Mouse (Mus musculus) kidney, adult 2 months (tissue): ENCODE measurements around the gene Tapbpl. TPM values are rescaled to one million over a fixed set of nuclear protein-coding genes. Genes with fewer than 3 reads are reported as not detected.

Experiments used
- DNase-seq: peaks from one replicate; pipeline ENCODE4 v3.0.0; 2021
- H3K27ac ChIP-seq: fragments of 200-500 bp; 2 replicates; pipeline ENCODE4 v1.5.1; 2012; ENCODE audit warnings: low read depth, low read length, control low read depth, inconsistent platforms; ENCODE audit not compliant: insufficient read depth
- H3K27me3 ChIP-seq: fragments of 200-500 bp; replicated peaks from 2 replicates; pipeline ENCODE4 v1.6.1; 2012; ENCODE audit warnings: mild to moderate bottlenecking, moderate library complexity, low read length, inconsistent platforms; ENCODE audit not compliant: control insufficient read depth, insufficient read depth
- H3K36me3 ChIP-seq: fragments of 200-500 bp; 2 replicates; pipeline ENCODE4 v1.6.1; 2012; ENCODE audit warnings: mild to moderate bottlenecking, moderate library complexity, low read length, inconsistent platforms; ENCODE audit not compliant: control insufficient read depth, insufficient read depth
- H3K4me1 ChIP-seq: fragments of 200-500 bp; 2 replicates; pipeline ENCODE4 v1.6.1; 2011; ENCODE audit warnings: low read length; ENCODE audit not compliant: control insufficient read depth, insufficient read depth
- H3K4me3 ChIP-seq: fragments of 200-500 bp; 2 replicates; pipeline ENCODE4 v1.5.1; 2011; ENCODE audit warnings: mild to moderate bottlenecking, low read depth, low read length, control low read depth; ENCODE audit not compliant: insufficient read depth
- CTCF ChIP-seq: fragments of 200-500 bp; conservative IDR thresholded peaks from 2 replicates; pipeline ENCODE4 v1.5.1; 2011; ENCODE audit warnings: low read depth, mild to moderate bottlenecking, control low read depth, low read length, moderate library complexity, mixed read lengths; ENCODE audit not compliant: insufficient read depth, insufficient read length
- POLR2A ChIP-seq: fragments of 200-500 bp; IDR thresholded peaks from one replicate; pipeline ENCODE4 v1.6.1; 2011; ENCODE audit warnings: low read depth, low read length, control low read depth
- WGBS: fragments of 180-500 bp; shearing (Covaris S2); methylation state at CpG from one replicate; pipeline ENCODE4 v1.1.7; 2018; 5-methylcytosine and 5-hydroxymethylcytosine counted together
- polyA plus RNA-seq: library from polyadenylated mRNA; depleted of rRNA; stranded (reverse); fragments of >200 nt; gene quantifications from 2 replicates; pipeline ENCODE4 v1.2.3, GENCODE M21; 2012; rRNA removed

Tapbpl gene
- polyA plus RNA-seq: 16.0 and 16.4 TPM in 2 replicates

DNA sequence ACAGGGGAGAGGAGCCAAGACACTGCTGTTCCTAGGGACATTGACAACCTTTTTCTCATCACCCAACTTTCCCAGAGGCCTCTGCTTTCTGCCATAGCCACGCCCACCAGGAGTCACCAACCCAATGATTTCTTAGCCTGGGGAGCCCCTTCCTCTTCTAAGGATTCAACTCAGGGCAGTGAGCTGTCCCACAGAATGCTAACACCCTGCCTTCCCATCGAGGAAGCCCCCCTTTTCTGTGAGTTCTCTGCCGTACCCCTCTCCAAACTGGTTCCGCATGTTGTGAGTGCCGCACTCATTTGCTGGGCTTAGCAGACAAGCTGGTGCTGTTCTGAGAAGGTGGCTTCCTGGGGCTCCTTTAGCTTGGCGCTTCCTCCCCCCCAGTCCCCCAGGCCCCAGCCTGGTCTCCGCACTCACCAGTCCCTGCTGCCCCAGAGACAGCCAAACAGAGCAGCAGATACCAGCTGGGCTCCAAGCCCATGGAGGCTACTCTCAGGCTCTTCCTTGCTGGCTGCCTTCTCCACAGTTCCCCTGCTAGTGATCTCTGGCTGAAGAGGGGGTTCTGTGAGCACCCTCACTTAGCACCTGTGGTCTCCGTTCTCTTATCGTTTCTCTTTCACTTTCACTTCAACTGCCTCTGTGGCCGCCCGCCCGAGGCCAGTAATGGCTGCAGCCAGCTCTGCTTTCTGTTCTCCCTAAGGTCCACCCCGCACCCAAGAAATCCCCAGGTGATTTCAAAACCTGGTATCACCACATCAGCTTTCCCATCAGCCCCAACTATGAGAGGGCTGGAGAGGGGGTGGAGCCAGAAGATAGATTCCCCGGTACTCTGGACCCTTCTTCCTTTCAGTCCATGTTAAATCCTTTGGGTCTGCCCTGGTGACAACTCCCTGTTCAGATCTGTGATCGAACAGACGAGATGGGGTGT is at the start of gene Tapbpl:
TSS of gene Tapbpl (minus strand) at position 744 of the 928 bp plus-strand sequence.
- 1% methylated on average over 16 of the region's 16 CpGs for WGBS
- Histone ChIP-seq H3K4me1 (peaks cover 4% of the 10 kb centered on the region; the same call in 1 of the 2 replicates), H3K4me3 (peak within 1 kb of the TSS; percentile 72)

DNA sequence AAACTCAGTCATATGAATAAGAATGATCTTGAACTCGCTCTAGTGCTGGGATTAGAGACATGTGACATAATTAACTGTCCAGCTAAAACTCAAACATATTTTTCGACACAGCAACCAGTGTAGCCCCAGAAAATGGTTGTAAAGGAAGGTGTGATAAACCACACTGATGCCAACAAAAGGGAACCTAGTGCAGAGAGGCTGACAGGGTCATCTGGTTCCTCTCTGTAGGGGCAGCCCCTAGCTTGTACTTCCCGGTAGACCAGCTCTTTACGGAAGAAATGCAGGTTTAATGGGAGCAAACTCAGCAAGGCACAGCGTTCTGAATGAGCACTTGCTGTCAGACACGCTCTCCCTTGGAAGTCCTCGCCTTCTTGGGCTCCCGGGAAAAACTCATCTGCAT is 48.1 kb upstream of the Tapbpl start:
- no peak for TF ChIP-seq CTCF
- no peak for TF ChIP-seq POLR2A
- Histone ChIP-seq H3K27me3 (no peaks in the 10 kb centered on the region), H3K27ac (no peak overlapping the region), H3K4me1 (no peaks in the 10 kb centered on the region), H3K4me3 (no peak overlapping the region), H3K36me3 (no peaks in the 10 kb centered on the region)
- DNase-seq: no peak
- WGBS: 67% methylated on average over 8 of the region's 8 CpGs

More for the DNA sequence above, at the start of gene Tapbpl:
- DNase-seq: peak; percentile 75
- Histone ChIP-seq H3K27ac (peak within 1 kb of the TSS; percentile 53), H3K27me3 (no peaks in the 10 kb centered on the region), H3K36me3 (no peaks in the 10 kb centered on the region)
- TF ChIP-seq POLR2A: no peak
- no peak for TF ChIP-seq CTCF

- H3K27ac ChIP-seq: no peak overlapping the region
- H3K4me3 ChIP-seq: no peak overlapping the region
- TF ChIP-seq CTCF (peak; percentile 65), POLR2A (no peak)
- peaks cover 3% of the 10 kb centered on the region; the same call in 1 of the 2 replicates for H3K4me1 ChIP-seq
- H3K36me3 ChIP-seq: no peaks in the 10 kb centered on the region
- WGBS: 37% methylated on average over 15 of the region's 15 CpGs
- no peaks in the 10 kb centered on the region for H3K27me3 ChIP-seq
- peak; percentile 72 for DNase-seq
These were observed 43.3 kb upstream of the Tapbpl start for GRCm38 (mm10) chr6:125274841-125275563.

DNA sequence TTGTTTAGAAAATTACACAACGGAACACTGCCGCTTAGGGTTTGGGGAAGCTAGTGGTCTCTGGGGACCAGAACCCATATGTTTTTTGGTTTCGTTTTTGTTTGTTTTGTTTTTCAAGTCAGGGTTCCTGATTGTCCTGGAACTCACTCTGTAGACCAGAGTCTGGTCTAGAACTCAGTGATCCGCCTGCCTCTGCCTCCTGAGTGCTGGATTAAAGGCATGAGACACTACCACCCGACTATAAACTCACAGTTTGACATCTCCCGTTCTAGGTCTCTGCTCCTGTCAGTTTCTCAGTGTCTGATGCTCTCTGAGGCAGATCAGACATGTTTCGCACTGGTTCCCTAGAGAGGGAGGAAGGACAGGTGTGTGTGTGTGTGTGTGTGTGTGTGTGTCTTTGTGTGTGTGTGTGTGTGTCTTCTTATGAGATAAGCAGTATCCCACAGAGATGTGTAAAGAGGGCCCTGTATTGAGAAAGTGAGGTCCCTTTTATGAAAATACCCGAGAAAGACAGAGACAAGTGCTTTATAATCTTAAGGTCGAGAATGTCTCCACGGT is 40.6 kb upstream of the Tapbpl start:
- peaks cover 3% of the 10 kb centered on the region; the same call in 1 of the 2 replicates for H3K4me1 ChIP-seq
- TF ChIP-seq CTCF: no peak
- TF ChIP-seq POLR2A: no peak
- no peak overlapping the region for H3K27ac ChIP-seq
- WGBS: 78% methylated on average over 10 of the region's 10 CpGs
- H3K36me3 ChIP-seq: no peaks in the 10 kb centered on the region
- no peak overlapping the region for H3K4me3 ChIP-seq
- no peaks in the 10 kb centered on the region for H3K27me3 ChIP-seq
- DNase-seq: no peak

- Histone ChIP-seq H3K36me3 (no peaks in the 10 kb centered on the region), H3K27ac (peak overlapping the region; percentile 12; the same call in 1 of the 2 replicates), H3K27me3 (no peaks in the 10 kb centered on the region), H3K4me3 (no peak overlapping the region), H3K4me1 (peaks cover 3% of the 10 kb centered on the region; the same call in 1 of the 2 replicates)
- WGBS: 9% methylated on average over 17 of the region's 17 CpGs
- peak; percentile 98 for DNase-seq
- TF ChIP-seq CTCF (peak; percentile 96; the same call in 1 of the 2 replicates), POLR2A (no peak)
These were observed 40.0 kb upstream of the Tapbpl start for GRCm38 (mm10) chr6:125271455-125272227.

GRCm38 (mm10) chr6:125268799-125269198 is 37.1 kb upstream of the Tapbpl start:
- Histone ChIP-seq H3K4me3 (no peak overlapping the region), H3K36me3 (no peaks in the 10 kb centered on the region), H3K27me3 (no peaks in the 10 kb centered on the region), H3K27ac (no peak overlapping the region), H3K4me1 (peaks cover 3% of the 10 kb centered on the region; the same call in 1 of the 2 replicates)
- 44% methylated on average over 6 of the region's 6 CpGs for WGBS
- TF ChIP-seq POLR2A: no peak
- TF ChIP-seq CTCF: no peak
- peak; percentile 40 for DNase-seq
